8 mouse cellular contexts compared by ENCODE assay signal in the genomic region with DNA sequence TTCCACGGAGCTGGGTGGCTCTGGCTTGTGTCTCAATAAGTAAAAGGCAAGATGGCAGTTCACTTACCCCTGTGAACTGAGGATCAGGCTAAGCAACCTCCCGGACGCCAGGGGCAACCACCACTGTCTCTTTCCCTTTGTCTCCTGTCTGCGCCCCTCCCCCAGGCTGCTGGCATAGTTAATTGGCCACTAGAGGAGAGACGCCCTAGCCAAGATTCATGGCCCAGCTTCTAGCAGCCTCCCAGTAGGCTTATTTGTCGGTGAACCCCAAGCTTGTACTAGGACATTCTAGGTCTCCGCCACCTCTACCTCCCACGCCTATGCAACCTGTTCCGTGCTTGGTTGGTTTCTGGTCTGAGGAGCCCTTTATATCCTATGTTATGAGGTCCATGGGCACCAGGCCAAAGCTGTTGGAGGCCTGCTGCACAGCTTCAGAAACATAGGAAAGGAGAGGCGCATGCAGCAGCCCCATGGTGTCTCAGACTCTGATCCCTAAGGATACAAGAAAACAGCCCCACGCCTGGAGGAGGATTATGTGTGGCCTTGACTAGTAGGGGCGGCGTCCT. TPM values are rescaled to one million over a fixed set of nuclear protein-coding genes. Genes with fewer than 3 reads are reported as not detected.
A peak's percentile ranks its signal among the peaks of the same experiment; 100 is the strongest.
DNase-seq lines count a peak whose midpoint lies in the region; ATAC-seq and TF ChIP-seq lines count a peak whose summit lies in the region.
"Had no signal": no experiment of that assay in that cellular context is flagged by ENCODE, and none has a peak within 500 bp of the region (broad histone marks: within the 10 kb centered on the region; RNA-seq: fewer than 3 reads in every experiment).

No protein-coding gene starts in this region.

- peak; percentile 38; the same call in 1 of the 2 replicates for TF ChIP-seq CTCF in hindbrain, postnatal 0 days (IDR thresholded peaks at IDR 0.05; ENCODE audit: low read depth)

- peak overlapping the region; percentile 57 for H3K4me2 ChIP-seq in lung, embryonic 16.5 days (ENCODE audit: low read depth, low read length)
- peak overlapping the region; percentile 59 for H3K4me2 ChIP-seq in embryonic facial prominence, embryonic 13.5 days
- H3K4me2 ChIP-seq in hindbrain, postnatal 0 days (ENCODE audit: low read depth, low read length) = peak overlapping the region; percentile 51
- H3K4me2 ChIP-seq in stomach, embryonic 16.5 days (ENCODE audit: low read depth, low read length) = peak overlapping the region; percentile 60

- peak overlapping the region; percentile 53 for H3K9ac ChIP-seq in lung, embryonic 16.5 days (ENCODE audit: low read length)
- peak overlapping the region; percentile 64 for H3K9ac ChIP-seq in embryonic facial prominence, embryonic 13.5 days
- H3K9ac ChIP-seq in hindbrain, postnatal 0 days (replicated peaks; ENCODE audit: low read length) = peak overlapping the region; percentile 34; the same call in 1 of the 2 replicates
- H3K9ac ChIP-seq in stomach, embryonic 16.5 days (ENCODE audit: low read length) = peak overlapping the region; percentile 93

- H3K4me1 ChIP-seq in lung, embryonic 16.5 days (replicated peaks; ENCODE audit: control insufficient read depth, insufficient read depth, low read length) = peaks cover 22% of the 10 kb centered on the region
- H3K4me1 ChIP-seq in embryonic facial prominence, embryonic 13.5 days = peaks cover 27% of the 10 kb centered on the region
- H3K4me1 ChIP-seq in hindbrain, postnatal 0 days (ENCODE audit: insufficient read depth, low read length) = peaks cover 19% of the 10 kb centered on the region
- peaks cover 18% of the 10 kb centered on the region for H3K4me1 ChIP-seq in stomach, embryonic 16.5 days (ENCODE audit: control insufficient read depth, insufficient read depth, low read length)

- no peak for DNase-seq in lung, adult 18-20 months
- DNase-seq in adrenal gland, postnatal 25 days = peak; percentile 58
- DNase-seq in hindbrain, postnatal 0 days (ENCODE audit: low spot score) = peak; percentile 70
- peak; percentile 26 for DNase-seq in lung, postnatal 36 days

- WGBS in lung, embryonic 16.5 days = 50% methylated on average over 13 of the region's 13 CpGs
- WGBS in embryonic facial prominence, embryonic 13.5 days = 49% methylated on average over 13 of the region's 13 CpGs
- 35% methylated on average over 13 of the region's 13 CpGs for WGBS in hindbrain, postnatal 0 days
- WGBS in stomach, embryonic 16.5 days = 44% methylated on average over 13 of the region's 13 CpGs

- ATAC-seq in lung, embryonic 16.5 days (ENCODE audit: low read depth) = no peak
- ATAC-seq in embryonic facial prominence, embryonic 13.5 days (ENCODE audit: insufficient number of reproducible peaks, insufficient read depth, low FRiP score, low TSS enrichment, low read depth) = peak; percentile 1; the same call in 1 of the 2 replicates
- no peak for ATAC-seq in hindbrain, postnatal 0 days
- peak; percentile 2; the same call in 1 of the 2 replicates for ATAC-seq in stomach, embryonic 16.5 days (ENCODE audit: insufficient read depth, low FRiP score)

- no peaks in the 10 kb centered on the region for H3K9me3 ChIP-seq in lung, embryonic 16.5 days (ENCODE audit: control insufficient read depth, low read length)
- no peaks in the 10 kb centered on the region for H3K9me3 ChIP-seq in embryonic facial prominence, embryonic 13.5 days
- no peaks in the 10 kb centered on the region for H3K9me3 ChIP-seq in hindbrain, postnatal 0 days (ENCODE audit: low read length)
- H3K9me3 ChIP-seq in stomach, embryonic 16.5 days (replicated peaks; ENCODE audit: control insufficient read depth, low read length) = no peaks in the 10 kb centered on the region

- peaks cover 44% of the 10 kb centered on the region for H3K36me3 ChIP-seq in lung, embryonic 16.5 days (ENCODE audit: control insufficient read depth, insufficient read depth, low read length)
- H3K36me3 ChIP-seq in embryonic facial prominence, embryonic 13.5 days = peaks cover 52% of the 10 kb centered on the region
- peaks cover 41% of the 10 kb centered on the region for H3K36me3 ChIP-seq in hindbrain, postnatal 0 days (ENCODE audit: insufficient read depth, low read length)
- peaks cover 21% of the 10 kb centered on the region; the same call in 1 of the 2 replicates for H3K36me3 ChIP-seq in stomach, embryonic 16.5 days (ENCODE audit: control insufficient read depth, insufficient read depth, low read length)

- H3K27ac ChIP-seq in lung, embryonic 16.5 days (ENCODE audit: low read length) = peak overlapping the region; percentile 98
- peak overlapping the region; percentile 97 for H3K27ac ChIP-seq in embryonic facial prominence, embryonic 13.5 days
- peak overlapping the region; percentile 92 for H3K27ac ChIP-seq in hindbrain, postnatal 0 days
- peak overlapping the region; percentile 96 for H3K27ac ChIP-seq in stomach, embryonic 16.5 days (ENCODE audit: low read length)

- H3K27me3 ChIP-seq in lung, embryonic 16.5 days (ENCODE audit: control insufficient read depth, insufficient read depth, low read depth, low read length) = no peaks in the 10 kb centered on the region
- no peaks in the 10 kb centered on the region for H3K27me3 ChIP-seq in embryonic facial prominence, embryonic 13.5 days
- no peaks in the 10 kb centered on the region for H3K27me3 ChIP-seq in hindbrain, postnatal 0 days (ENCODE audit: insufficient read depth, low read length)
- no peaks in the 10 kb centered on the region for H3K27me3 ChIP-seq in stomach, embryonic 16.5 days (ENCODE audit: control insufficient read depth, insufficient read depth, low read length)

- H3K4me3 ChIP-seq in lung, embryonic 16.5 days (ENCODE audit: low read length) = peak overlapping the region; percentile 78
- H3K4me3 ChIP-seq in embryonic facial prominence, embryonic 13.5 days = peak overlapping the region; percentile 87
- H3K4me3 ChIP-seq in hindbrain, postnatal 0 days (ENCODE audit: low read length) = peak overlapping the region; percentile 87
- peak overlapping the region; percentile 86 for H3K4me3 ChIP-seq in stomach, embryonic 16.5 days (replicated peaks; ENCODE audit: low read length)

RNA-seq across cellular contexts. Expression of a gene that starts 0.7 kb away (rescaled TPM):
- polyA plus RNA-seq in lung, embryonic 16.5 days (2015; fragmentation: Nextera tagmentation; extraction: Ambion mirVana) = 98.9 and 100 TPM in 2 replicates
- total RNA-seq in adrenal gland, postnatal 25 days (2021) = 32.2 and 32.7 TPM in 2 replicates
- 98.8 and 105 TPM in 2 replicates for polyA plus RNA-seq in embryonic facial prominence, embryonic 13.5 days (2015; fragmentation: Nextera tagmentation; extraction: Ambion mirVana)
- total RNA-seq in hindbrain, postnatal 0 days (2014; rRNA removed) = 106 and 118 TPM in 2 replicates
- 101 and 102 TPM in 2 replicates for polyA plus RNA-seq in hindbrain, postnatal 0 days (2015; fragmentation: Nextera tagmentation; extraction: Ambion mirVana)
- 75.8 and 84.7 TPM in 2 replicates for polyA plus RNA-seq in stomach, embryonic 16.5 days (2015; fragmentation: Nextera tagmentation; extraction: Ambion mirVana)

RNA-seq across cellular contexts. Expression of a gene that starts 15.9 kb away (rescaled TPM):
- 765 and 788 TPM in 2 replicates for polyA plus RNA-seq in lung, embryonic 16.5 days (2015; fragmentation: Nextera tagmentation; extraction: Ambion mirVana)
- 757 and 789 TPM in 2 replicates for total RNA-seq in adrenal gland, postnatal 25 days (2021)
- 407 and 457 TPM in 2 replicates for polyA plus RNA-seq in embryonic facial prominence, embryonic 13.5 days (2015; fragmentation: Nextera tagmentation; extraction: Ambion mirVana)
- total RNA-seq in hindbrain, postnatal 0 days (2014; rRNA removed) = 758 and 776 TPM in 2 replicates
- 708 and 751 TPM in 2 replicates for polyA plus RNA-seq in hindbrain, postnatal 0 days (2015; fragmentation: Nextera tagmentation; extraction: Ambion mirVana)
- polyA plus RNA-seq in stomach, embryonic 16.5 days (2015; fragmentation: Nextera tagmentation; extraction: Ambion mirVana) = 638 and 686 TPM in 2 replicates

RNA-seq across cellular contexts. Expression of a gene that starts 26.0 kb away (rescaled TPM):
- polyA plus RNA-seq in lung, embryonic 16.5 days (2015; fragmentation: Nextera tagmentation; extraction: Ambion mirVana) = 3.9 and 4.8 TPM in 2 replicates
- total RNA-seq in adrenal gland, postnatal 25 days (2021) = 0.24 TPM in 1 of 2 replicates, not detected in the other
- 7.7 and 9.8 TPM in 2 replicates for polyA plus RNA-seq in embryonic facial prominence, embryonic 13.5 days (2015; fragmentation: Nextera tagmentation; extraction: Ambion mirVana)
- 2.1 and 3.0 TPM in 2 replicates for total RNA-seq in hindbrain, postnatal 0 days (2014; rRNA removed)
- 2.0 and 2.6 TPM in 2 replicates for polyA plus RNA-seq in hindbrain, postnatal 0 days (2015; fragmentation: Nextera tagmentation; extraction: Ambion mirVana)
- polyA plus RNA-seq in stomach, embryonic 16.5 days (2015; fragmentation: Nextera tagmentation; extraction: Ambion mirVana) = 18.3 and 18.5 TPM in 2 replicates
- total RNA-seq: neutrophil, adult 5-6 weeks had no signal

RNA-seq across cellular contexts. Expression of a gene that starts 37.8 kb away (rescaled TPM):
- polyA plus RNA-seq in lung, embryonic 16.5 days (2015; fragmentation: Nextera tagmentation; extraction: Ambion mirVana) = 7.1 and 9.6 TPM in 2 replicates
- 3.5 and 3.6 TPM in 2 replicates for total RNA-seq in adrenal gland, postnatal 25 days (2021)
- 0.69 and 0.84 TPM in 2 replicates for polyA plus RNA-seq in embryonic facial prominence, embryonic 13.5 days (2015; fragmentation: Nextera tagmentation; extraction: Ambion mirVana)
- total RNA-seq in hindbrain, postnatal 0 days (2014; rRNA removed) = 1.2 and 1.9 TPM in 2 replicates
- polyA plus RNA-seq in hindbrain, postnatal 0 days (2015; fragmentation: Nextera tagmentation; extraction: Ambion mirVana) = 1.1 and 1.4 TPM in 2 replicates
- polyA plus RNA-seq in stomach, embryonic 16.5 days (2015; fragmentation: Nextera tagmentation; extraction: Ambion mirVana) = 10.0 and 10.1 TPM in 2 replicates
- total RNA-seq: neutrophil, adult 5-6 weeks had no signal

Comparison
In these comparisons a context has a peak if more than half of its experiments do, and no peak if none do; other contexts are left out.
1. DNase-seq: peak in adrenal gland, postnatal 25 days (single experiment), hindbrain, postnatal 0 days (single experiment) and lung, postnatal 36 days (single experiment); none in lung, adult 18-20 months (0 of 2).
2. ATAC-seq: peak in embryonic facial prominence, embryonic 13.5 days (single experiment) and stomach, embryonic 16.5 days (single experiment); none in lung, embryonic 16.5 days (single experiment) and hindbrain, postnatal 0 days (single experiment).
3. H3K9ac ChIP-seq: peak in every context shown above with its lines; median percentile 93 in stomach, embryonic 16.5 days; 64 in embryonic facial prominence, embryonic 13.5 days; 53 in lung, embryonic 16.5 days; 34 in hindbrain, postnatal 0 days.
4. Peak in every context shown above with its lines, with median percentiles within 50 percentile points of each other: H3K27ac ChIP-seq, H3K4me2 ChIP-seq and H3K4me3 ChIP-seq.